Mouse (Mus musculus): ENCODE measurements around the gene Ass1.
"Not testable (repeated sequence)": the region's sequence is repeated elsewhere in the genome, so short reads cannot be mapped to it uniquely, and the experiment has no call there.

Gene Ass1

GRCm38 (mm10) chr2:31537054-31537453 is 67.0 kb downstream of the Ass1 start:
- DNase-seq (ENCODE audit: low read depth, low spot score), result no peak

GRCm38 (mm10) chr2:31538745-31539144 is 68.7 kb downstream of the Ass1 start:
- no peak for DNase-seq (ENCODE audit: low read depth, low spot score)

GRCm38 (mm10) chr2:31541581-31541980 is 71.6 kb downstream of the Ass1 start:
- DNase-seq (ENCODE audit: low read depth, low spot score), result no peak

- DNase-seq (ENCODE audit: low read depth, low spot score), result no peak
Measured at GRCm38 (mm10) chr2:31547726-31548125, 77.7 kb downstream of the Ass1 start.

- no peak for DNase-seq (ENCODE audit: low read depth, low spot score)
Measured at GRCm38 (mm10) chr2:31550503-31550902, 80.5 kb downstream of the Ass1 start.

GRCm38 (mm10) chr2:31551351-31551750 is 81.3 kb downstream of the Ass1 start:
- not testable (repeated sequence) for DNase-seq (ENCODE audit: low read depth, low spot score)

GRCm38 (mm10) chr2:31551971-31552370 is 82.0 kb downstream of the Ass1 start:
- no peak for DNase-seq (ENCODE audit: low read depth, low spot score)

- DNase-seq (ENCODE audit: low read depth, low spot score), result no peak
Measured at GRCm38 (mm10) chr2:31554619-31555018, 84.6 kb downstream of the Ass1 start.

All from c-Kit-negative CD71-positive TER-119-positive erythroid progenitor cells, embryonic 14.5 days (primary cell).